ENCODE assay signal across 22 mouse cellular contexts in genomic region chr15:24468239-24468638, GRCm38 (mm10).
DNase-seq lines count a peak whose midpoint lies in the region; ATAC-seq and TF ChIP-seq lines count a peak whose summit lies in the region.
"Had no signal": no experiment of that assay in that cellular context is flagged by ENCODE, and none has a peak within 500 bp of the region (broad histone marks: within the 10 kb centered on the region; RNA-seq: fewer than 3 reads in every experiment).

No protein-coding gene starts in this region.

- H3K36me3 ChIP-seq in embryonic facial prominence, embryonic 14.5 days (ENCODE audit: control insufficient read depth, insufficient read depth, low read length), result no peaks in the 10 kb centered on the region
- H3K36me3 ChIP-seq in embryonic facial prominence, embryonic 10.5 days (replicated peaks), result no peaks in the 10 kb centered on the region
- H3K36me3 ChIP-seq in midbrain, embryonic 11.5 days (ENCODE audit: control insufficient read depth, insufficient read depth, low read length), result no peaks in the 10 kb centered on the region
- no peaks in the 10 kb centered on the region for H3K36me3 ChIP-seq in midbrain, embryonic 13.5 days
- H3K36me3 ChIP-seq: embryonic facial prominence, embryonic 13.5 days; hindbrain, embryonic 10.5 days; intestine, embryonic 15.5 days; kidney, embryonic 15.5 days had no signal

- intact Hi-C loops in gastrocnemius, adult 2 months (cut with DNase I), result no loop called here

- TF ChIP-seq CTCF in gastrocnemius, adult 2 months (IDR thresholded peaks at IDR 0.05), result no peak

- H3K9me3 ChIP-seq in embryonic facial prominence, embryonic 14.5 days (ENCODE audit: control insufficient read depth, low read length), result no peaks in the 10 kb centered on the region
- H3K9me3 ChIP-seq in embryonic facial prominence, embryonic 10.5 days, result no peaks in the 10 kb centered on the region
- H3K9me3 ChIP-seq in midbrain, embryonic 11.5 days (ENCODE audit: control insufficient read depth, low read length), result no peaks in the 10 kb centered on the region
- no peaks in the 10 kb centered on the region for H3K9me3 ChIP-seq in midbrain, embryonic 13.5 days
- H3K9me3 ChIP-seq: embryonic facial prominence, embryonic 13.5 days; hindbrain, embryonic 10.5 days; intestine, embryonic 15.5 days; kidney, embryonic 15.5 days had no signal

- H3K27me3 ChIP-seq in embryonic facial prominence, embryonic 14.5 days (replicated peaks; ENCODE audit: control insufficient read depth, insufficient read depth, low read length), result no peaks in the 10 kb centered on the region
- no peaks in the 10 kb centered on the region for H3K27me3 ChIP-seq in embryonic facial prominence, embryonic 10.5 days (replicated peaks; ENCODE audit: low read depth, poor library complexity, severe bottlenecking)
- H3K27me3 ChIP-seq in midbrain, embryonic 11.5 days (ENCODE audit: control insufficient read depth, insufficient read depth, low read length), result no peaks in the 10 kb centered on the region
- H3K27me3 ChIP-seq in midbrain, embryonic 13.5 days, result no peaks in the 10 kb centered on the region
- H3K27me3 ChIP-seq: embryonic facial prominence, embryonic 13.5 days; intestine, embryonic 15.5 days; kidney, embryonic 15.5 days had no signal

- no peaks in the 10 kb centered on the region for H3K4me1 ChIP-seq in embryonic facial prominence, embryonic 14.5 days (ENCODE audit: control insufficient read depth, insufficient read depth, low read length)
- H3K4me1 ChIP-seq in embryonic facial prominence, embryonic 10.5 days, result no peaks in the 10 kb centered on the region
- no peaks in the 10 kb centered on the region for H3K4me1 ChIP-seq in midbrain, embryonic 11.5 days (ENCODE audit: control insufficient read depth, insufficient read depth, low read length)
- H3K4me1 ChIP-seq in midbrain, embryonic 13.5 days (replicated peaks), result no peaks in the 10 kb centered on the region
- H3K4me1 ChIP-seq: embryonic facial prominence, embryonic 13.5 days; hindbrain, embryonic 10.5 days; intestine, embryonic 15.5 days; kidney, embryonic 15.5 days had no signal

- no peak overlapping the region for H3K27ac ChIP-seq in embryonic facial prominence, embryonic 14.5 days (replicated peaks; ENCODE audit: low read depth, low read length)
- H3K27ac ChIP-seq in embryonic facial prominence, embryonic 10.5 days (replicated peaks), result no peak overlapping the region
- H3K27ac ChIP-seq in gastrocnemius, adult 2 months, result peak overlapping the region; percentile 57; the same call in 1 of the 2 replicates
- H3K27ac ChIP-seq in midbrain, embryonic 11.5 days (ENCODE audit: low read depth, low read length), result no peak overlapping the region
- H3K27ac ChIP-seq in midbrain, embryonic 13.5 days, result no peak overlapping the region
- H3K27ac ChIP-seq: embryonic facial prominence, embryonic 13.5 days; hindbrain, embryonic 10.5 days; hindbrain, embryonic 14.5 days; intestine, embryonic 15.5 days; kidney, embryonic 15.5 days had no signal

- no peak overlapping the region for H3K4me2 ChIP-seq in embryonic facial prominence, embryonic 14.5 days (ENCODE audit: low read depth, low read length)
- no peak overlapping the region for H3K4me2 ChIP-seq in midbrain, embryonic 11.5 days
- no peak overlapping the region for H3K4me2 ChIP-seq in midbrain, embryonic 13.5 days (replicated peaks)
- H3K4me2 ChIP-seq: embryonic facial prominence, embryonic 13.5 days; hindbrain, embryonic 14.5 days; intestine, embryonic 15.5 days; kidney, embryonic 15.5 days had no signal

- H3K9ac ChIP-seq in embryonic facial prominence, embryonic 14.5 days (ENCODE audit: low read depth, low read length), result no peak overlapping the region
- H3K9ac ChIP-seq in midbrain, embryonic 11.5 days (ENCODE audit: low read length), result no peak overlapping the region
- no peak overlapping the region for H3K9ac ChIP-seq in midbrain, embryonic 13.5 days (replicated peaks)
- H3K9ac ChIP-seq: embryonic facial prominence, embryonic 13.5 days; hindbrain, embryonic 14.5 days; intestine, embryonic 15.5 days; kidney, embryonic 15.5 days had no signal

- no peak overlapping the region for H3K4me3 ChIP-seq in embryonic facial prominence, embryonic 14.5 days (ENCODE audit: low read depth, low read length)
- no peak overlapping the region for H3K4me3 ChIP-seq in embryonic facial prominence, embryonic 10.5 days
- H3K4me3 ChIP-seq in gastrocnemius, adult 2 months, result no peak overlapping the region
- no peak overlapping the region for H3K4me3 ChIP-seq in midbrain, embryonic 11.5 days (ENCODE audit: low read depth, low read length)
- H3K4me3 ChIP-seq in midbrain, embryonic 13.5 days (replicated peaks), result no peak overlapping the region
- H3K4me3 ChIP-seq: embryonic facial prominence, embryonic 13.5 days; erythroblast, embryonic 14.5 days; hindbrain, embryonic 10.5 days; intestine, embryonic 15.5 days; kidney, embryonic 15.5 days had no signal

- WGBS in embryonic facial prominence, embryonic 14.5 days, result 83% methylated on average over 1 of the region's 1 CpGs
- WGBS in embryonic facial prominence, embryonic 10.5 days, result 91% methylated on average over 1 of the region's 1 CpGs
- 76% methylated on average over 1 of the region's 1 CpGs for WGBS in midbrain, embryonic 11.5 days
- WGBS in midbrain, embryonic 13.5 days, result 81% methylated on average over 1 of the region's 1 CpGs

- ATAC-seq in embryonic facial prominence, embryonic 14.5 days (ENCODE audit: low read depth), result no peak
- ATAC-seq in midbrain, embryonic 11.5 days (ENCODE audit: low FRiP score), result no peak
- no peak for ATAC-seq in midbrain, embryonic 13.5 days
- ATAC-seq: forebrain, embryonic 16.5 days; intestine, embryonic 15.5 days had no signal

- DNase-seq in embryonic facial prominence, embryonic 14.5 days (ENCODE audit: low spot score), result peak; percentile 1
- no peak for DNase-seq in embryonic facial prominence, embryonic 10.5 days (ENCODE audit: low spot score)
- DNase-seq in gastrocnemius, adult 2 months, result peak; percentile 65
- DNase-seq in gastrocnemius, postnatal 10 days, result no peak
- DNase-seq in fibroblast of lung, adult 2 months (ENCODE audit: low read depth), result peak; percentile 65
- DNase-seq in skeletal muscle tissue, adult 2 months (ENCODE audit: low read depth, low spot score), result peak; percentile 27
- DNase-seq in midbrain, embryonic 11.5 days (ENCODE audit: low spot score, missing footprints), result no peak
- DNase-seq: adrenal gland, adult 8-10 months; adrenal gland, postnatal 36 days; cerebellum, adult 11 months; cerebellum, adult 8-10 months; cerebellum, postnatal 25 days; heart, postnatal 14 days; kidney, adult 18-20 months had no signal

Comparison
In these comparisons a context has a peak if more than half of its experiments do, and no peak if none do; other contexts are left out.
1. DNase-seq: peak in embryonic facial prominence, embryonic 14.5 days (single experiment), gastrocnemius, adult 2 months (single experiment), fibroblast of lung, adult 2 months (single experiment) and skeletal muscle tissue, adult 2 months (single experiment); none in embryonic facial prominence, embryonic 10.5 days (single experiment), gastrocnemius, postnatal 10 days (single experiment) and midbrain, embryonic 11.5 days (single experiment).